Mouse (Mus musculus): ENCODE measurements around the gene Plod1.

The Plod1 gene

DNA sequence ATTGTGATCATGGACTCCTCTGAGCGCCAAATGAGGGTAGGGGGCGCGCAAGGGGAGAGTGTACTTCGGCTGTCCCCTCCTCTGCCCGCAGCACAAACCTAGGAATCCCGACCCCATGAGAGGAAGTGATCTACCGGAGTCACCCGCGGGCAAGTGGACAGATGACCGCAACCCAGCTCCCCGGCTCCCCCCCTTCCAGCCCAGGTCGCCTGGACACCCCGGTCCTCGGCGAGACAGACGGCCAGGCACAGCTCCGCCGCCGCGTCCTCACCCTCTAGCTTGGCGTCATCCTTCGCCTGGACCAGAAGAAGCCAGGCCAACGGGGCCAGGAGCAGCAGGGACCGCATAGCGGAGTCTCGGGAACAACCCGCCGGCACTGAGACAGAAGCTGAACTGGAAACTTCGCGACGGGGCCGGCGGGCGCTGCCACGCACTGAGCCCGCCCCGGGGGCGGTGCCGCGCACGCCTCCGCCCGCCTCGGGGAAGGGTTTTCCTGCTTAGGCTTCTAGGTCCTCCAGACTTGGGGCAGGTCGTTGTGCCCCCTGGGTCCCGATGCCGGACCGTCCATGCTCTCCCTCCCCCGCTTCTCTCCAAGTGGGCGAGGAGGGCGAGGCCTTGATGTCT, at the start of gene Plod1:
Gene Plod1, minus strand, starts transcription at position 437 of the 624 bp plus-strand sequence.
- peak; percentile 93 for DNase-seq (ENCODE audit: extremely low read depth, insufficient read length, low spot score)

- peak; percentile 83 for DNase-seq (ENCODE audit: extremely low read depth, insufficient read length, low spot score)
These were observed 48.9 kb upstream of the Plod1 start, which contains the start of gene Nppb for GRCm38 (mm10) chr4:147985205-147986132. Gene Nppb (plus strand): TSS chr4:147985788.

GRCm38 (mm10) chr4:147979441-147979860, 42.9 kb upstream of the Plod1 start:
- DNase-seq (ENCODE audit: extremely low read depth, insufficient read length, low spot score), result no peak

GRCm38 (mm10) chr4:147978391-147978790, 41.8 kb upstream of the Plod1 start:
- DNase-seq (ENCODE audit: extremely low read depth, insufficient read length, low spot score), result no peak

- no peak for DNase-seq (ENCODE audit: extremely low read depth, insufficient read length, low spot score)
These were observed 41.2 kb upstream of the Plod1 start for GRCm38 (mm10) chr4:147977726-147978125.

DNA sequence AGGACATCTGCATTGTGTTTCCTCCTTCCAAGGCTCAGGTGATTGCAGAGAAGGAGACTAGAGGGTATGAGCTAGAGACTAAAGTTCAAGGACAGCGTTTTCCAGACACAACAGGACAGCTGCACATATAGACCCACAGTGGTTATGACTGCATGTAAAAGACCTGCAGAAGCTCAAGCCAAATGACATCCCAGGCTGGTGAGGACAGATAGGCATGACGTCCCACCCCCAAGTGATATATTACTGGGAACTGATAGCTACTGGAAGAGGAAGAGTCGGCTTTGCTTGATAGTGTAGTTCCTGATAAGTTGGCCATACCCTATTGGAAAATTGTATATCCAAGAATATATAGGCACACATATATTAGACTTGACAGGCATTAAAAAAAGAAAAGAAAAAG, 39.7 kb upstream of the Plod1 start:
- no peak for DNase-seq (ENCODE audit: extremely low read depth, insufficient read length, low spot score)

- DNase-seq (ENCODE audit: extremely low read depth, insufficient read length, low spot score), result no peak
These were observed 32.8 kb upstream of the Plod1 start for GRCm38 (mm10) chr4:147969337-147969736.

- DNase-seq (ENCODE audit: extremely low read depth, insufficient read length, low spot score), result no peak
These were observed 32.2 kb upstream of the Plod1 start for GRCm38 (mm10) chr4:147968816-147969215.

DNA sequence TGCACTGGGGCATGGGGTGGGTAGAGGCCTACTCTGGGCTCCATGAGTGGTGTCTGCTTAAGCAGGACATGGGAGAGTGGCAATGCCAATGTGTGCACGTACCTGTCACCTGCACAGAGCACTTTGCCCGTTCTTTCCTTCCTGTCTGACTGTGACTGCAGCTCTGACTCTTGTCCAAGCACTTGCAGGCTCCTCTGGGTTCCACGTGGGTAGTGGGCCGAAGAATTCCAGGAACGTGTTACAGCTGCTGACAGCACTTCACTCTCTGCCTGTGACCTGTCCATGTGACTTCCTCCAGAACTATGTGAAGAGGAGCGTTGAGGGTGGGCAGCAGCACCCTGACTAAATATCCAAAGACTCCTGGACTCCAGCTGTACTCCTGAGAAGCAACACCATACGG, 29.1 kb upstream of the Plod1 start:
- DNase-seq (ENCODE audit: extremely low read depth, insufficient read length, low spot score), result no peak

DNA sequence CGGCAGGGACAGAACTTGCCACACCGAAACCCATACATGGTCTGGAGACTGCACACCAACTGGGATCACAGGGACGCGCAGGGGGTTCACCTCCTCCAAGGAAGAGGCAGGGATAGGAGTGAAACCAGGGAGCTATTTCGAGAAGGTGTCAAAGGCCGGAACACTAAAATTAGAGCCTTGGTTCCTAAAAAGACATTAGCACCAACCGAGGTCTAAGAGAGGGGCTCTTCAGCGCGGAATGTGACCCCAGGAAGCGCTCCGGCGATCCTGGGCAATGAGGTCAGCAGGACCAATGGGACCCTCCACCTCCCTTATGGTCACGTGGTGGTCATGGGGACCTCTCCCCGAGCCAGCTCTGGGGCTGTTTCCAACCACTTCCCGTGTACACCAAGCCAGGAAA, 27.1 kb upstream of the Plod1 start:
- no peak for DNase-seq (ENCODE audit: extremely low read depth, insufficient read length, low spot score)

GRCm38 (mm10) chr4:147962781-147963180, 26.2 kb upstream of the Plod1 start:
- DNase-seq (ENCODE audit: extremely low read depth, insufficient read length, low spot score), result no peak

DNA sequence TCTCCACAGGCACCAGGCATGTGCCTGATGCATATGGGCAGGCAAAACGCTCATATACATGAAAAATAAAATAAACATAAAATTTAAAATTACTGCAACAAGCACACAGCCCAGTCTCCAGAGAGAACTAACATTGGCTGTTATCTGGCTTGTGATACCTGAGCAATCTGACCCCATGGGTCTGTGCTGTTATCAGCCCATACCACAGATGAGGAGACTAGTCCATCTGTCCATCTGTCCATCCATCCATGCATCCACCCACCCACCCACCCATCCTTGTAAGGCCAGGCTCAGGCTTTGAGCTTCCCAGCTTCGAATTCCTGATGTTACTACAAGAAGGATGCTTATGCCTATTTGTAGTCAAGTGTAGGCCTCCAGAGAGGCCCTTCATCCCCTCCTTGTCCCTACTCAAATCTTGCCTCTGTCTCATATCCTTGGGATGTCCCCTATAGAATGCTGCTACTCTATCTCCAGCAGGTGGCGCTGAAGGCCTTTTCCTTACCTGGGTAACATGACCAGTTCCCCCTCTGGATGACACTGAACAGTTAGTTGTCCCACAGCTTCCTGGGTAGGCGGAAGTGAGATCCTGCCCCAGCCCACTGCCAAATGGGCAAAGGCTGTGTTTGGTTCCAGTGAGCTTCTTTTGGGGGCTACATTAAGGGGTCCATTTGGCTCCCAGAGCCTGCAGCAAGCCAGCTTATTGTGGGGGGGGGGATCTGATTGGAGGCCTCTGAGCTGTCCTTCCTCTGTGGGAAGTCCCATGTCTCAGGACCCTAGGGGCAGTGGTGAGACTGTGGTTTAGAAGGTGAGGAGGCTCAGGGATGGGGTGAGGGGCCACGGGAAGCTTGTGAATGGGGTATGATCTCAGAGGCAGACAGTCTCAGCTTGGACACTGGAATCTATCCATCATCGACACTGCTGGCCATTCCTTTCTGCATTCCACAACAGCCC, 23.6 kb upstream of the Plod1 start:
- peak; percentile 48 for DNase-seq (ENCODE audit: extremely low read depth, insufficient read length, low spot score)

GRCm38 (mm10) chr4:147957141-147957540, 20.6 kb upstream of the Plod1 start:
- no peak for DNase-seq (ENCODE audit: extremely low read depth, insufficient read length, low spot score)

- no peak for DNase-seq (ENCODE audit: extremely low read depth, insufficient read length, low spot score)
These were observed 17.0 kb upstream of the Plod1 start for GRCm38 (mm10) chr4:147953590-147953989.

GRCm38 (mm10) chr4:147947511-147947910, 10.9 kb upstream of the Plod1 start:
- no peak for DNase-seq (ENCODE audit: extremely low read depth, insufficient read length, low spot score)

DNA sequence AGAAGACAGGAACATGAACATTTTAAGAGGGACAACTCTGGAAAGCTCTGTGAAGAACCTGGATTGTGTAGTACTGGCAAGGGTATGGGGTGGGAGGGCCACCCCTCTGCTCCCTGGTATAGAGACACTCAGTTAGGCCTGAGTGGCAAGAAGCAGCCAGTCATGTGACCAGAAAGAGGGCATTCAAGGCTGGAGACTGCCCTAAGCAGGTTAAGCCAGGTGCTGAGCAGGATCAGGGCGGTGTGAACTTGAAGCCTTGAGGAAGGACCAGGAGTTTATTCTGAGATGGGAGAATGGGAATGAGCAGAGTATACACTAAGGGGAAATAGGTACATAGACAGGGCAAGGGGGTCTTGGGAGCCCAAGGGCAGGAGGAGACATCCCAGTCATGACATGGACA, 6.4 kb upstream of the Plod1 start:
- DNase-seq (ENCODE audit: extremely low read depth, insufficient read length, low spot score), result no peak

- DNase-seq (ENCODE audit: extremely low read depth, insufficient read length, low spot score), result peak; percentile 34
These were observed 4.8 kb upstream of the Plod1 start for GRCm38 (mm10) chr4:147941045-147942020.

DNA sequence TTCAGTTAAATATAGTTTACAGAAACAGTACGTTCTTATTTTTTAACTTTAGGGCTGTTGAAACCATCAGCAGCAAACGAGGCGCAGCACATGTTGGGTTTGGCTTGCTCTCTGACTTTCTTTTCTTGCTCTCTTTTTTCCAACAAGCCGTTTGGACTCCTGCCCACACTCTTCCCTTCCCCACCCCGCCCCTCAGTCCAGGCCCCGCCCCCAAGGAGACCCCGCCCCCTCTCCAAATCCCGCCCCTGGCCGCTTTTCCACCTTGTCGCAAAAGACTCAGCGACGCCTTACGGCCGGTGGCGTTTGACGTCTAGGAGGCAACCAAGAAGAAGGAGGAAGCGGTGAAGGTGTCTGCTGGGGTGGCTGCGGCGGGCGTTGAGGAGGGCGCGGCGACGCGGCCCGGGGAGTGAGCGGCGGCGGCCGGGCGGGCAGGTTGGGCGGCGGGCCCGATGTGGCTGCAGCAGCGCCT, 4.0 kb upstream of the Plod1 start, which contains the start of gene 2510039O18Rik:
Gene 2510039O18Rik, plus strand, starts transcription at position 320 of the 469 bp plus-strand sequence.
- peak; percentile 81 for DNase-seq (ENCODE audit: extremely low read depth, insufficient read length, low spot score)

GRCm38 (mm10) chr4:147940111-147940510, 3.5 kb upstream of the Plod1 start:
- DNase-seq (ENCODE audit: extremely low read depth, insufficient read length, low spot score), result no peak
